Mouse (Mus musculus) embryonic facial prominence, embryonic 11.5 days (tissue): ENCODE data around the gene Olfr465-ps1. TPM values are rescaled to one million over a fixed set of nuclear protein-coding genes. Genes with fewer than 3 reads are reported as not detected.

Experiments
- polyA plus RNA-seq: library from polyadenylated mRNA; unstranded; fragments of >200 nt; fragmentation: Nextera tagmentation; extraction: Ambion mirVana; gene quantifications from 2 replicates; pipeline ENCODE4 v1.2.1, GENCODE M21; 2014

Olfr465-ps1 gene
- polyA plus RNA-seq, 1 experiment from 2014 or later: not detected

Other genes starting within 250 kb of the Olfr465-ps1 start
- not detected in 2 replicates for gene Cntnap3, start 234.1 kb upstream of the Olfr465-ps1 start, polyA plus RNA-seq
- not detected in 2 replicates for gene Spata31, start 220.7 kb upstream of the Olfr465-ps1 start, polyA plus RNA-seq
- not detected in 2 replicates for gene Spata31d1c, start 105.0 kb upstream of the Olfr465-ps1 start, polyA plus RNA-seq
- gene Prss47, start 85.3 kb upstream of the Olfr465-ps1 start, polyA plus RNA-seq: not detected in 2 replicates
- gene Mfsd14b, start 25.1 kb upstream of the Olfr465-ps1 start, polyA plus RNA-seq: 52.8 and 56.1 TPM in 2 replicates
- not detected in 2 replicates for gene Olfr466, start 12.2 kb downstream of the Olfr465-ps1 start, polyA plus RNA-seq
- 0.28 TPM in 1 of 2 replicates, not detected in the other for gene Nlrp4f, start 67.9 kb downstream of the Olfr465-ps1 start, polyA plus RNA-seq
- gene Gm10775, start 121.5 kb downstream of the Olfr465-ps1 start, polyA plus RNA-seq: not detected in 2 replicates
- gene Zfp369, start 140.7 kb downstream of the Olfr465-ps1 start, polyA plus RNA-seq: 17.1 and 19.3 TPM in 2 replicates